Mouse (Mus musculus): Measurements from ENCODE around the gene 2310003L06Rik. TPM values are rescaled to one million over a fixed set of nuclear protein-coding genes. Genes with fewer than 3 reads are reported as not detected.

The 2310003L06Rik gene
- polyA plus RNA-seq (2015; fragmentation: Nextera tagmentation; extraction: Ambion mirVana) = not detected in 2 replicates

- no peak within 1 kb of the TSS for H3K4me3 ChIP-seq (replicated peaks)
- 58% methylated on average over 2 of the region's 2 CpGs for WGBS
- H3K27me3 ChIP-seq = no peaks in the 10 kb centered on the region
- H3K9me3 ChIP-seq = no peaks in the 10 kb centered on the region
- no peak within 1 kb of the TSS for H3K4me2 ChIP-seq (replicated peaks)
- no peak within 1 kb of the TSS for H3K9ac ChIP-seq (replicated peaks)
- no peak within 1 kb of the TSS for H3K27ac ChIP-seq
- H3K4me1 ChIP-seq (replicated peaks) = no peaks in the 10 kb centered on the region
- H3K36me3 ChIP-seq = no peaks in the 10 kb centered on the region
- no peak for ATAC-seq
Measured at GRCm38 (mm10) chr5:87969201-87969600, at the start of gene 2310003L06Rik, which contains the start of gene Gm28434. Gene 2310003L06Rik (plus strand): TSS chr5:87969459. Gene Gm28434 (plus strand): TSS chr5:87969517.

- H3K27ac ChIP-seq = no peak within 1 kb of the TSS
- H3K9ac ChIP-seq (replicated peaks) = no peak within 1 kb of the TSS
- H3K4me1 ChIP-seq (replicated peaks) = no peaks in the 10 kb centered on the region
- no peak for ATAC-seq
- no peaks in the 10 kb centered on the region for H3K27me3 ChIP-seq
- H3K9me3 ChIP-seq = no peaks in the 10 kb centered on the region
- 28% methylated on average over 5 of the region's 5 CpGs for WGBS
- H3K36me3 ChIP-seq = no peaks in the 10 kb centered on the region
- no peak within 1 kb of the TSS for H3K4me3 ChIP-seq (replicated peaks)
- H3K4me2 ChIP-seq (replicated peaks) = no peak within 1 kb of the TSS
Measured at GRCm38 (mm10) chr5:87925372-87925771, 43.9 kb upstream of the 2310003L06Rik start, which contains the start of gene Csn3. Gene Csn3 (plus strand): TSS chr5:87925579.

- Histone ChIP-seq H3K36me3 (no peaks in the 10 kb centered on the region), H3K9me3 (no peaks in the 10 kb centered on the region), H3K27me3 (no peaks in the 10 kb centered on the region), H3K9ac (replicated peaks) (no peak overlapping the region), H3K4me1 (replicated peaks) (no peaks in the 10 kb centered on the region), H3K27ac (no peak overlapping the region), H3K4me3 (replicated peaks) (no peak overlapping the region), H3K4me2 (replicated peaks) (no peak overlapping the region)
- WGBS = 40% methylated on average over 1 of the region's 1 CpGs
- no peak for ATAC-seq
Measured at GRCm38 (mm10) chr5:87931603-87932002, 37.7 kb upstream of the 2310003L06Rik start.

- Histone ChIP-seq H3K36me3 (no peaks in the 10 kb centered on the region), H3K9me3 (no peaks in the 10 kb centered on the region), H3K27me3 (no peaks in the 10 kb centered on the region), H3K4me2 (replicated peaks) (no peak overlapping the region), H3K9ac (replicated peaks) (no peak overlapping the region), H3K4me3 (replicated peaks) (no peak overlapping the region), H3K27ac (no peak overlapping the region), H3K4me1 (replicated peaks) (no peaks in the 10 kb centered on the region)
- no peak for ATAC-seq
- WGBS = 53% methylated on average over 3 of the region's 3 CpGs
Measured at GRCm38 (mm10) chr5:87940752-87941151, 28.5 kb upstream of the 2310003L06Rik start.

GRCm38 (mm10) chr5:87942515-87942914 lies 26.7 kb upstream of the 2310003L06Rik start:
- no peaks in the 10 kb centered on the region for H3K36me3 ChIP-seq
- no peaks in the 10 kb centered on the region for H3K9me3 ChIP-seq
- ATAC-seq = no peak
- no peak overlapping the region for H3K4me3 ChIP-seq (replicated peaks)
- H3K4me2 ChIP-seq (replicated peaks) = no peak overlapping the region
- no peak overlapping the region for H3K27ac ChIP-seq
- no peak overlapping the region for H3K9ac ChIP-seq (replicated peaks)
- no peaks in the 10 kb centered on the region for H3K4me1 ChIP-seq (replicated peaks)
- no peaks in the 10 kb centered on the region for H3K27me3 ChIP-seq

GRCm38 (mm10) chr5:87951836-87952235 lies 17.4 kb upstream of the 2310003L06Rik start:
- no peak overlapping the region for H3K27ac ChIP-seq
- no peaks in the 10 kb centered on the region for H3K4me1 ChIP-seq (replicated peaks)
- H3K9ac ChIP-seq (replicated peaks) = no peak overlapping the region
- H3K4me3 ChIP-seq (replicated peaks) = no peak overlapping the region
- no peak for ATAC-seq
- no peaks in the 10 kb centered on the region for H3K27me3 ChIP-seq
- no peak overlapping the region for H3K4me2 ChIP-seq (replicated peaks)
- no peaks in the 10 kb centered on the region for H3K9me3 ChIP-seq
- no peaks in the 10 kb centered on the region for H3K36me3 ChIP-seq

GRCm38 (mm10) chr5:87979139-87979538 lies 9.9 kb downstream of the 2310003L06Rik start, which contains the start of gene Cabs1:
Gene Cabs1 (plus strand): TSS chr5:87979439.
- WGBS = 87% methylated on average over 3 of the region's 3 CpGs
- H3K4me3 ChIP-seq (replicated peaks) = no peak within 1 kb of the TSS
- no peak within 1 kb of the TSS for H3K4me2 ChIP-seq (replicated peaks)

GRCm38 (mm10) chr5:87982468-87983214 lies 13.4 kb downstream of the 2310003L06Rik start:
- H3K4me2 ChIP-seq (replicated peaks) = no peak overlapping the region
- peak; percentile 58; the same call in 1 of the 2 replicates for ATAC-seq
- no peak overlapping the region for H3K9ac ChIP-seq (replicated peaks)
- no peaks in the 10 kb centered on the region for H3K36me3 ChIP-seq
- H3K9me3 ChIP-seq = no peaks in the 10 kb centered on the region
- H3K27ac ChIP-seq = no peak overlapping the region
- no peak overlapping the region for H3K4me3 ChIP-seq (replicated peaks)
- H3K4me1 ChIP-seq (replicated peaks) = no peaks in the 10 kb centered on the region
- 55% methylated on average over 3 of the region's 3 CpGs for WGBS
- H3K27me3 ChIP-seq = no peaks in the 10 kb centered on the region

More at GRCm38 (mm10) chr5:87979139-87979538, 9.9 kb downstream of the 2310003L06Rik start, which contains the start of gene Cabs1:
- Histone ChIP-seq H3K4me1 (replicated peaks) (no peaks in the 10 kb centered on the region), H3K27me3 (no peaks in the 10 kb centered on the region), H3K9me3 (no peaks in the 10 kb centered on the region), H3K9ac (replicated peaks) (no peak within 1 kb of the TSS), H3K36me3 (no peaks in the 10 kb centered on the region), H3K27ac (no peak within 1 kb of the TSS)
- no peak for ATAC-seq

- Histone ChIP-seq H3K36me3 (no peaks in the 10 kb centered on the region), H3K27ac (no peak within 1 kb of the TSS), H3K4me3 (replicated peaks) (no peak within 1 kb of the TSS), H3K4me2 (replicated peaks) (no peak within 1 kb of the TSS), H3K27me3 (no peaks in the 10 kb centered on the region), H3K9me3 (no peaks in the 10 kb centered on the region), H3K9ac (replicated peaks) (no peak within 1 kb of the TSS), H3K4me1 (replicated peaks) (no peaks in the 10 kb centered on the region)
- WGBS = 92% methylated on average over 3 of the region's 3 CpGs
- ATAC-seq = no peak
Measured at GRCm38 (mm10) chr5:88002249-88002648, 33.0 kb downstream of the 2310003L06Rik start, which contains the start of gene Smr3a. Gene Smr3a (plus strand): TSS chr5:88002549.

- no peak overlapping the region for H3K27ac ChIP-seq
- H3K36me3 ChIP-seq = no peaks in the 10 kb centered on the region
- H3K9me3 ChIP-seq = no peaks in the 10 kb centered on the region
- ATAC-seq = no peak
- no peak overlapping the region for H3K4me2 ChIP-seq (replicated peaks)
- H3K9ac ChIP-seq (replicated peaks) = no peak overlapping the region
- no peaks in the 10 kb centered on the region for H3K4me1 ChIP-seq (replicated peaks)
- no peaks in the 10 kb centered on the region for H3K27me3 ChIP-seq
- H3K4me3 ChIP-seq (replicated peaks) = no peak overlapping the region
Measured at GRCm38 (mm10) chr5:88005241-88005640, 36.0 kb downstream of the 2310003L06Rik start.

Measured in midbrain, embryonic 13.5 days (tissue).